Mouse (Mus musculus): ENCODE measurements around the gene Sv2a.

Gene Sv2a

GRCm38 (mm10) chr3:96220765-96221639 lies 40.1 kb downstream of the Sv2a start, which contains the start of the genes Hist2h2ac and Hist2h2be:
Gene Hist2h2ac (minus strand): TSS chr3:96220880.
Gene Hist2h2be (plus strand): TSS chr3:96221119.
- peak; percentile 37 to 47 for DNase-seq (ENCODE audit: low spot score in 2 of 2)

GRCm38 (mm10) chr3:96221640-96222038 lies 40.7 kb downstream of the Sv2a start:
- no peak for DNase-seq (ENCODE audit: low spot score in 2 of 2)

DNA sequence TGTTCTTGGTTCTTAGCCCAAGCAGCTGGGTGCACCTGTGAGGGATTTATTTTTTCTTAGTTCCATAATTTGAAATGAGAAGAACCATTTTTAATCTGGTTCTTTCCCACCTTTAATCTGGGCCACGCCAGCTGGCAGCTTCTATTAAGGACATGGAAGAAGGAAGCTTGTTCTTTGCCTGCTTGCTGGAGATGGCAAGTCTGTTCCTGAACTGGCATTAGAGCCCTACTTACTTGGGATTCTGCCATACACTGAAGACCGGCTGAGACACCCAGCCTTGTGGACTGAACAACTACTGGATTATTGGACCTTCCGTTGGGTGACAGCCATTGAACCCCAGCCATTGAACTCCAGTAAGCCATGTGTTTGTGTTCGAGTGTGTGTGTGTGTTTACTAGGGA lies 41.8 kb downstream of the Sv2a start:
- DNase-seq (ENCODE audit: low spot score in 2 of 2), result no peak

DNA sequence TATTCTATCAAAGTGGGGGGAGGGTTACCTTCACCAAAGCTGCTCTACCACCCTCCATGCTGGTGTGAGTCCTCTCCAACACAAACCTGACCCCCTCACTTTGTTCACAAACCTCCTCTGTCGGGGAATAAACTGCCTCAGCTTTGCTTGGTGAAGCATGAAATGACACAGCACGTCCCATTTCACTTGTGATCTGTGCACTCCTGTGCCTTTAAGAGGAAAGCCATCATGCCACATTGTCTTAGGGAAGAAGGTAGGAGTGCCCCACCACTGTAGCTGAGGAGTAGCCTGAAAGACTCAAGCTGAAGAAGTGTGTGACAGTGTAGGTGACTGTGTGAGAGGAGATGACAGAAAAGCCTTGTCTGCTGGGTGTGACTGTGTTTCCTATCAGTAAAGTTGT lies 44.5 kb downstream of the Sv2a start:
- DNase-seq (ENCODE audit: low spot score in 2 of 2), result no peak

GRCm38 (mm10) chr3:96226695-96227648 lies 46.0 kb downstream of the Sv2a start:
- DNase-seq (ENCODE audit: low spot score in 2 of 2), result no peak

GRCm38 (mm10) chr3:96228828-96229227 lies 47.9 kb downstream of the Sv2a start:
- DNase-seq (ENCODE audit: low spot score in 2 of 2), result no peak

GRCm38 (mm10) chr3:96230404-96230803 lies 49.5 kb downstream of the Sv2a start:
- DNase-seq (ENCODE audit: low spot score in 2 of 2), result no peak

DNA sequence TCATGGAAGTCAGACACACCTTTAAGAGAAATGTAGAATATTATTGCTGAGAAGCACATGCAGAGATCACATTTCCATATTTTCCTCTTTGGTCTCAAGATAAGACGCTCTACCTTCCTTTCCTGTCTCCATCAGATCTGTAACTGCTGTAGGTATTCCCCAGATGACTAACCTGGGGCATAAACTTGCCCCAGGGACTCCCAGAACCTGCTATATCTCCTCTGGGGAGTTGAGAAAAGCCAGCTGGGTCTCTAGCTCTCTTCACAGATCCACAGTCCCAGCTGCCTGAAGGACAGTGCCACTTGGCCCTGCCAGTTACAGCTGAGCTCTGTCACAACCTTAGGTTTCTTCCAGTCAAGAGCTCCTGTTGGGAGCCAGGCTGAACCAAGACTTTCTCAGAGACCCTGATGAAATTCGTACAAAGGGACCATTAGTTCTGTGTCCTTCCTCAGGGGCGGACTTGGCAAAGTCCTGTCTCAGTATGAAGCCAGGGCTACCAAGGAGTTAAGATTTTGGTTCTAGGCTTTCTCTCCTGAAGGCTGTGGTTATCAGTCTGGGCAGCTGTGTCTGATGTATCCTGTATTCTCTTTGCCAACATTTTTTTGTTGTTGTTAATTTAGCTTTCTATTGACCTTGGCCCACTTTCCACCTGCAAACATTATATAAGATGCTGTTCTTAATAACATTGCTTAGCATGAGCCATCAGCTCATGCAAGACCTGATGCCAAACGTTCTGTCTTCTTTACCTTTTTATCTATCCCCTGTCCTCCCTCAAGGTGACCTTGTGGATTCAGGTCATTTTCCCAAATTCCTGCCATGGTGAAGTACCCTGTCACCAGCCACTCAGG lies 50.2 kb downstream of the Sv2a start:
- no peak for DNase-seq (ENCODE audit: low spot score in 2 of 2)

- DNase-seq (ENCODE audit: low spot score in 2 of 2), result no peak
Measured at GRCm38 (mm10) chr3:96231758-96232120, 50.8 kb downstream of the Sv2a start.

DNA sequence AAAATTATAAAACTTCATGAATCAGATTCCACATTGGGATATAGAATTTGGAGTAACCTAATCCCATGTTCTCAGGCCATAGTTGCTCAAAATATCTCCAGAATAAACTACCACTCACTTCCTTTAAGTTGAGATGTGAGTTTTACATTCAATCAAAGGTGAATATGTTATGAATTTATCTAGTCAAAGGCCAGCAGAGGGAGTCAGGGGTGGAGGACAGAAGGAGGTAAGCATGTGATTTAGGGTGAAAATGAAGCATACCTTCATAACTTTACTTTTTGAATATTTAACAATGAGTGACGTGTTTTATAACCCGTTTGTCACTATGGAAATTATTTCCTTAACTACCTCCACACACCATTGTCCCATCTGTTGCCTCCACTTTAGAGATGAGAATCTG lies 54.0 kb downstream of the Sv2a start:
- DNase-seq (ENCODE audit: low spot score in 2 of 2), result no peak

DNA sequence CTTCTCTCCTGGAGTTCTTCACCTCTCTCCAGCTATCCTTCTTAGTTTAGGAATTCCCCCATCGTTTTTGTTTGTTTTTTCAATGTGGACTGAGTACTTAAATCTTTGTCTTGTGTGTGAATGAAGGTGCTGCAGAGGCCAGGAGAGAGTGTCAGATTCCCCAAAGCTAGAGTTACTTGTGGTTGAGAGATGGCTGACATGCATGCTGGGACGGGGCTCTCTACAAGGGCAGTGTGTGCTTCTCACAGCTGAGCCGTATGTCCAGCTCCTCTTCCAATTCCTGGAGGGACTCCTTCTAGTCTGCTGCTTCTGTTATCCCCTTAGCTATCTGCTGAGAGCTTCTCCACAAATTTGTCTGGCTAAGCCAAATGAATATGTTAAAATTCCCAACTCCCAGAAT lies 54.9 kb downstream of the Sv2a start:
- no peak for DNase-seq (ENCODE audit: low spot score in 2 of 2)

DNA sequence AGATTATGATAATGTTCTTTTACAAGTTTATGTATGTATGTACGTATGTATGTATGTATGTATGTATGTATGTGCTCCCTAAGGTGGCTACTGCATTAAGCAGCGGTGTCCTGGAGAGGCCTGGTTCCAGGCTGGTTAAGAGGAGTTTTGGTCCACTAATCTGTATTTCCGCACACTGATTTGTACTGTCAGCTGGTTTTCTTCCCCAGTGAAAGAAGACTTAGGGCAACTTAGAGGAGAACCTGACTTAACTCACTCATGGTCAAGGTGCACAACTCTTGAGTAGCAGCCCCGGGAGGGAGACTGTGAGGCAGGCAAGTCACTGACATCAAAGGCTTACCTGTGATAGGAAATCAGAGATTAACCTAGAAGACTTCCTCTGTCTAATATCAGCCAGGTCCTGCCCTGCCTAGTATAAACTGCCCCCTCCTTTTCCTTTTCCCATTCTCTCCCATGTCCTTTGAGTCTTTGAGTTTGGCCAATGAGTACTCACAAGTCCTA lies 55.9 kb downstream of the Sv2a start:
- no peak for DNase-seq (ENCODE audit: low spot score in 2 of 2)

GRCm38 (mm10) chr3:96237335-96237903 lies 56.5 kb downstream of the Sv2a start:
- no peak for DNase-seq (ENCODE audit: low spot score in 2 of 2)

DNA sequence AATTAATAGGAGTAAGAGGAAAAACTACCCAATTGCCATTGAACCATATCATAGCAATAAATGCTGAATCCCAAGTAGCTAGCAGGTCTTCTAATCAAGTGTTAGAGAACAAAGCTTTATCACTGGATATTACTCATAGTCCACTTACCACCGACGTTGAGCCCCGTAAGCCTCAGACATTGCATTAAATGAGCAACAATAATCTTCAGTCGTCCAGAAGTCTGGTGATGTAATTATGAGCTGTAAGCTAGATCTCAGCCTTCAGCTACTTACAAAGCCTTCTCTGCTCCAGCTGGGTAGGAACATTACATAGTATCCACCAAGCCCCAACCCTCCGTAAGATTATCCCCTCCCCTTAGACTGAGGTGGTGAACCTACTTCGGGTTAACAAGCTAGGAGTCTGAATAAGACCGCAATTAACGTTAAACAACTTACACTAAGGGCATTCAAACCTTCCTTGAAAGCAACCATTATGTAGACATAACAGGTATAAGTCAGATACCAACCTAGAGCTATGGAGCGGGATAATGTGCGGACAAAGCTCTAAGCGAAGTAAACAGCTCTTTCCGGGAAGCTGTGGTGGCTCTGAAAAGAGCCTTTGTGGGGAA lies 57.1 kb downstream of the Sv2a start:
- DNase-seq (ENCODE audit: low spot score in 2 of 2), result no peak

DNA sequence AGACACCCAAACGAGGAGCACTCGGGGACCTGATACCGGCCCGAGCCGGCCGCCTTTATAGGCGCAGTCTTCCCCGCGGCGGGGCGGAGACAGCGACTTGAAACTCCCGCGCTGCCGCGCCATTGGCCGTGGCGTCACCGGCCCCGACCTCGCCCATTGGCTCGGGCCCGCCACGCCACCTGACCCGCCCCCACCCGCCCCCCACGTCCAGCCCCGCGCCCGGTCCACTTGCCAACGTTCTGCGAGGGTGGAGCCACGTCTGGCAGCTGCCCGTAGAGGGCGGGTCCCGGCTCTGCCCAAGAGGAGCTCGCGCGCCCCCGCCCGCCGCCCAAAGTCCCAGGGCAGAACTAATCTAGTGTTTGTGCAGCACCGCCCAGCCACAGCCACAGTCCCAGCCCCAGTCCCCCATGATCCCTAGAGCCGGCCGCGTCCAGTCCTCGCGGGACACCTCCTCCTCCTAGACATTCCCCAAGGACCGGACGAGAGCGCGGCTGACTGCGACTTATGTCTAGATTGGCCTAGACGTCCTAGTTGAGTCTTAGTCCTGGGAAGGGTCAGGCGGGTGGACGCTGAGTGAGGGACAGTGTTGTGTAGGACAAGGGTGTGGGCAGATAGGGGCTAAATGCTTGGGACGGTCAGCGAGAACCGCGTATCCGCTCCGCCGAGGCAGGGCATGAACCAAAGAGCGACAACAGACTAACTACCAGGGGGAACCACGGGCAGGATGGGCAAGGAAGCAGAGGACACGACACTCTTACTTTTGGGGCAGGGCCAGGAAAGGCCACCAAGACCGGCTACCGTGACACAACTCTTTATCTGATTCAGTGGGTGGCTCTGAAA lies 58.2 kb downstream of the Sv2a start, which contains the start of gene Hist2h3c2:
Hist2h3c2 (minus strand) TSS at position 174 of the 840 bp plus-strand sequence.
- DNase-seq (ENCODE audit: low spot score in 2 of 2), result peak in 1 of 2 experiments; percentile 51

DNA sequence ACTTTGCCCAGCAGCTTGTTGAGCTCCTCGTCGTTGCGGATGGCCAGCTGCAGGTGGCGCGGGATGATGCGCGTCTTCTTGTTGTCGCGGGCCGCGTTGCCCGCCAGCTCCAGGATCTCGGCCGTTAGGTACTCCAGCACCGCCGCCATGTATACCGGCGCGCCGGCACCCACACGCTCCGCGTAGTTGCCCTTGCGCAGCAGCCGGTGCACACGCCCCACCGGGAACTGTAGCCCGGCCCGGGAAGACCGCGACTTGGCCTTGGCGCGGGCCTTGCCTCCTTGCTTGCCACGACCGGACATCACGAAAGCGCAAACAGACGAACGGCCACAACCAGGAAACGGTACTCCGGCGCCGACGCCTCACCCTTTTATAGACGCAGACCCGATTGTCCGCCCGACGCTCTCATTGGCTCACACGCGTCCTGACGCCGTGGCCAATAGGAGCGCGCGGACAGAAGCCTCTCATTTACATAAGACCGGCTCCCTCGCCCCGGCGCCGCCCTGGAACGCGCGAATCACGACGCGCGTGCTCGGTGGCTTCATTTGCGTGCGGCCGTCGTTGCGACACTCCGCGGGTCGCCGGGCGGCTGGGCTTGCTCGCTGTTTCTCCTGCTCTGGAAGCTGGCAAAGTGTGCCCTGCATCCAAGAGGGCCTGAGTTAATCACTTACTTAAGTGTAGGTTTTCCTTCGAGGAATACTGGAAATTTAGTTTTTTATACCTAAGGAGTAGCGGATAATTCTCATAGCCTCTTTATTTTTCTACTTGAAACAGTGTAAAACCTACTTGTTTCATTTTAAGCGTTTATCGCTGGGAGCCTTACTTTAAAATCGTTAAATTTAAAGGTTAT lies 59.2 kb downstream of the Sv2a start, which contains the start of gene Hist2h2aa2:
Hist2h2aa2 (minus strand) TSS at position 328 of the 850 bp plus-strand sequence.
- DNase-seq (ENCODE audit: low spot score in 2 of 2), result peak; percentile 83 to 93

DNA sequence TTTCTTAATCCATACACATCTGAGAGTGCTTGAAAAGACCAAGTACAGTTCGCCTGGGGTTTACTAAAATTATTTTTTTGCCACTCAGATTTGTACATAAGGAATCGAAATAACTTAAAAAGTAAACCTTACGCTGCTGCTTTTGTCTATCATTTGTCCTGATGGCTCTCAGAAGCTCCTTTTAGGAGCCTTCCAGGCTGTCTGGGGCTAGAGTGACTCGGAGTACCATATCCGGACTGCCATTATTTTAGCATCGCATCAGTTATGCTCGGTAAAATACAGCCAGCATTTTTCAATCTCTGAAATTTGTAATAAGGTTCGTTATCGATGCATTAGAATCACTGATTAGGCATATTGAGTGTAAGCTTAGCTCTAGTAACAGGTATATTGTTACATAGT lies 59.8 kb downstream of the Sv2a start:
- DNase-seq (ENCODE audit: low spot score in 2 of 2), result no peak

GRCm38 (mm10) chr3:96243921-96244572 lies 63.1 kb downstream of the Sv2a start:
- DNase-seq (ENCODE audit: low spot score in 2 of 2), result no peak

All from cerebellum, postnatal 4 days (tissue).